Mouse (Mus musculus): ENCODE results near the gene Fam135a.
"Not testable (repeated sequence)": the region's sequence is repeated elsewhere in the genome, so short reads cannot be mapped to it uniquely, and the experiment has no call there.

Fam135a gene

GRCm38 (mm10) chr1:24068830-24069229 is 31.3 kb downstream of the Fam135a start:
- no peak for DNase-seq (ENCODE audit: low spot score in 2 of 2)

- no peak for DNase-seq (ENCODE audit: low spot score in 2 of 2)
Observed at GRCm38 (mm10) chr1:24066706-24067105, 33.4 kb downstream of the Fam135a start.

GRCm38 (mm10) chr1:24055706-24056105 is 44.4 kb downstream of the Fam135a start:
- DNase-seq (ENCODE audit: low spot score in 2 of 2) = no peak

- no peak for DNase-seq (ENCODE audit: low spot score in 2 of 2)
Observed at GRCm38 (mm10) chr1:24046730-24047510, 53.2 kb downstream of the Fam135a start.

GRCm38 (mm10) chr1:24045627-24046026 is 54.5 kb downstream of the Fam135a start:
- DNase-seq (ENCODE audit: low spot score in 2 of 2) = no peak

- DNase-seq (ENCODE audit: low spot score in 2 of 2) = no peak
Observed at GRCm38 (mm10) chr1:24043007-24043406, 57.1 kb downstream of the Fam135a start.

- no peak for DNase-seq (ENCODE audit: low spot score in 2 of 2)
Observed at GRCm38 (mm10) chr1:24033759-24034423, 66.2 kb downstream of the Fam135a start.

- DNase-seq (ENCODE audit: low spot score in 2 of 2) = no peak
Observed at GRCm38 (mm10) chr1:24010821-24011220, 89.3 kb downstream of the Fam135a start.

GRCm38 (mm10) chr1:24010016-24010415 is 90.1 kb downstream of the Fam135a start:
- no peak for DNase-seq (ENCODE audit: low spot score in 2 of 2)

GRCm38 (mm10) chr1:24007621-24008020 is 92.5 kb downstream of the Fam135a start:
- no peak for DNase-seq (ENCODE audit: low spot score in 2 of 2)

GRCm38 (mm10) chr1:24005070-24005804 is 94.9 kb downstream of the Fam135a start, which contains the start of gene Sdhaf4:
TSS of gene Sdhaf4 (minus strand) at chr1:24005656.
- peak; percentile 81 to 89 for DNase-seq (ENCODE audit: low spot score in 2 of 2)

- DNase-seq (ENCODE audit: low spot score in 2 of 2) = no peak
Observed at GRCm38 (mm10) chr1:23999318-23999717, 100.8 kb downstream of the Fam135a start.

- DNase-seq (ENCODE audit: low spot score in 2 of 2) = no peak
Observed at GRCm38 (mm10) chr1:23998866-23999265, 101.3 kb downstream of the Fam135a start.

- no peak for DNase-seq (ENCODE audit: low spot score in 2 of 2)
Observed at GRCm38 (mm10) chr1:23998120-23998810, 101.9 kb downstream of the Fam135a start.

GRCm38 (mm10) chr1:23997493-23997892 is 102.6 kb downstream of the Fam135a start:
- no peak for DNase-seq (ENCODE audit: low spot score in 2 of 2)

GRCm38 (mm10) chr1:23995420-23995819 is 104.7 kb downstream of the Fam135a start:
- DNase-seq (ENCODE audit: low spot score in 2 of 2) = no peak

GRCm38 (mm10) chr1:23983118-23983517 is 117.0 kb downstream of the Fam135a start:
- DNase-seq (ENCODE audit: low spot score in 2 of 2) = no peak

GRCm38 (mm10) chr1:23978281-23978680 is 121.9 kb downstream of the Fam135a start:
- peak; percentile 19 to 36 for DNase-seq (ENCODE audit: low spot score in 2 of 2)

- DNase-seq (ENCODE audit: low spot score in 2 of 2) = not testable (repeated sequence)
Observed at GRCm38 (mm10) chr1:23971159-23971558, 129.0 kb downstream of the Fam135a start.

- DNase-seq (ENCODE audit: low spot score in 2 of 2) = no peak
Observed at GRCm38 (mm10) chr1:23968027-23968725, 132.0 kb downstream of the Fam135a start.

- no peak for DNase-seq (ENCODE audit: low spot score in 2 of 2)
Observed at GRCm38 (mm10) chr1:23966226-23966625, 133.9 kb downstream of the Fam135a start.
